Mouse (Mus musculus): ENCODE measurements around the gene Lyst. TPM values are rescaled to one million over a fixed set of nuclear protein-coding genes. Genes with fewer than 3 reads are reported as not detected.
A peak's percentile ranks its signal among the peaks of the same experiment; 100 is the strongest.

Lyst gene
- total and polyA plus RNA-seq, 2 experiments from 2014 or later, result 1.9 to 6.3 TPM

DNA sequence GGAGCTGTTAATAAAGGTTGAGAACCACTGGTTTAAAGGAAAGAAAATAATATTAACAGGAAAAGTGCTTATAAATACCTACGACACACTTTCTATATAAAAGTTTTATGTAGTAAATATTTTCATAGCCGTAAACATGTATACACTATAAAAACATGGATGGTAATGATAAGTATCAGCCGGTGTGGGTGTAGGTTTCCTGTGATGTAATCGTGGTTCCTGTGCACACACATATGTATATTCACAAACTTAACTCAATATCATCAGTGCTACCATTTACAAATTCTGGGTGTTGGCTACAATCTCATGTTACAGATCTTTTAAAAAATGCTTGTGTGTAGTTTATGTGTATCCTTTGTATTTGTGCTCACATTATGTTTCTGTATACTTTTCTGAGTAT lies 24.0 kb downstream of the Lyst start:
- Histone ChIP-seq H3K4me2 (ENCODE audit: low read depth, low read length) (no peak overlapping the region), H3K27me3 (ENCODE audit: control insufficient read depth, insufficient read depth, low read length) (no peaks in the 10 kb centered on the region), H3K9me3 (replicated peaks; ENCODE audit: control insufficient read depth, low read length) (no peaks in the 10 kb centered on the region), H3K4me3 (ENCODE audit: low read depth, low read length) (no peak overlapping the region), H3K36me3 (replicated peaks; ENCODE audit: control insufficient read depth, insufficient read depth, low read length) (peaks cover 16% of the 10 kb centered on the region; the same call in 1 of the 2 replicates), H3K27ac (ENCODE audit: low read depth) (no peak overlapping the region), H3K4me1 (ENCODE audit: control insufficient read depth, insufficient read depth) (no peaks in the 10 kb centered on the region), H3K9ac (replicated peaks; ENCODE audit: low read depth, low read length) (no peak overlapping the region)
- DNase-seq (ENCODE audit: low spot score) (no peak), ATAC-seq (ENCODE audit: insufficient read depth, low read depth) (no peak)
- 79% methylated on average over 4 of the region's 4 CpGs for WGBS
- TF ChIP-seq CTCF (IDR thresholded peaks at IDR 0.05; ENCODE audit: low read depth) (no peak), EP300 (IDR thresholded peaks at IDR 0.05; ENCODE audit: low read depth) (no peak)

DNA sequence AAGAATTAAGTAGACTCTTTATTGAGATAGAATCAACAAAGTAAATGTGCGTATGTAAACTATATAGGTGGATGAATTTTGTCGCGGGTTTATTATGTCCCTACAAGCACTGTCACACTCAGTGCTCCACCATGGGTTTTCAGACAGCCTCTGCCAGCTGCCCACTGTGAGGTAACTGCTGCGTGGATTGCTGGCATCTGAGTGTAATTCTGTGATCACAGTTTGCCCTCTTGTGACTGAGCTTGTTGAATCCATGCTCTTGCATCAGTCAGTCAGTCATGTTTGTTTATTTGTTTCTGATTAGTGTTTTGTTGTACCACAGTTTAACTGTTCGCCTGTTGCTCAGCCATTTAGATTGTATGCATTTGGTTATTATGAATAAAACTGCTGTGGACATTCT lies 31.3 kb downstream of the Lyst start:
- no peaks in the 10 kb centered on the region for H3K9me3 ChIP-seq (replicated peaks; ENCODE audit: control insufficient read depth, low read length)
- no peak overlapping the region for H3K4me2 ChIP-seq (ENCODE audit: low read depth, low read length)
- H3K4me3 ChIP-seq (ENCODE audit: low read depth, low read length), result no peak overlapping the region
- no peak overlapping the region for H3K27ac ChIP-seq (ENCODE audit: low read depth)
- no peak for DNase-seq (ENCODE audit: low spot score)
- no peak overlapping the region for H3K9ac ChIP-seq (replicated peaks; ENCODE audit: low read depth, low read length)
- no peak for ATAC-seq (ENCODE audit: insufficient read depth, low read depth)
- no peaks in the 10 kb centered on the region for H3K4me1 ChIP-seq (ENCODE audit: control insufficient read depth, insufficient read depth)
- H3K36me3 ChIP-seq (replicated peaks; ENCODE audit: control insufficient read depth, insufficient read depth, low read length), result peaks cover 13% of the 10 kb centered on the region; the same call in 1 of the 2 replicates
- TF ChIP-seq EP300 (IDR thresholded peaks at IDR 0.05; ENCODE audit: low read depth) (no peak), CTCF (IDR thresholded peaks at IDR 0.05; ENCODE audit: low read depth) (0 out of 2 replicates have a peak, but pooled peaks have one; percentile 15)
- H3K27me3 ChIP-seq (ENCODE audit: control insufficient read depth, insufficient read depth, low read length), result no peaks in the 10 kb centered on the region
- WGBS, result 78% methylated on average over 5 of the region's 5 CpGs

DNA sequence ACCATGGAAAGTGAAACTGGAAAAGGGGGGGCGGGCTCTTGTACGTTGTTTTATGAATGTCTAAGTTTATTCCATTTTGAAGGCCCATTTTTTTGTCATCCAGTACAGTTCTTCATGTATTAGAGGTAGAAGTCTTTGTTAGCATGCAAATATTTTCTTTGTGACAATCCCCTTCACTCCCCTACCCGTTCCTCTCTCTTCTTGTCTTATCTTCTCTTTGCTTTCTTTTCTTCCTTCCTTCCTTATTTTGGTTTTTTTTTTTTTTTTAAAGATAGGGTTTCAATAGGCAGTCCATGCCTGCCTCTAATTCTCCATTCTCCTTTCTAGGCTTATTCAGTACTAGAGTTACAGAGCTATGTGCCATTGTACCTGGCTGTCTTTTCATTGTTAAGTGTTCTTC lies 32.4 kb downstream of the Lyst start:
- TF ChIP-seq CTCF (IDR thresholded peaks at IDR 0.05; ENCODE audit: low read depth), result no peak
- TF ChIP-seq EP300 (IDR thresholded peaks at IDR 0.05; ENCODE audit: low read depth), result no peak

DNA sequence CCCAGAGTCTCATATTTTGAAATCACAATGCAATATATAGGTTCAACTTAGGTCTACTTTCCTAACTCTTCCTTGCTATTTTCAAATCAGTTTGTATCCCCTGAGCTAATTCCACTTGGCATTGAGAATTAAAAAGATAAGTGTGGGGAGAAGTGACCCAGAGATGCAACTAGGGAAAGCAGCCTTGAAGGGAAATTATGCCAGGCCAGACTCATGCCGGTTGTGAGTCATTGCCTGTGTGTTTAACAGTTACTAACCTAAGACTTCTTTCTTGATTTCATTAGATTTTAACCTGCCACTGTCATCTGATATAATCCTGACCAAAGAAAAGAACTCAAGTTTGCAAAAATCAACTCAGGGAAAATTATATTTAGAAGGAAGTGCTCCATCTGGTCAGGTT lies 43.5 kb downstream of the Lyst start:
- H3K4me2 ChIP-seq (ENCODE audit: low read depth, low read length), result no peak overlapping the region
- no peak for ATAC-seq (ENCODE audit: insufficient read depth, low read depth)
- H3K9ac ChIP-seq (replicated peaks; ENCODE audit: low read depth, low read length), result no peak overlapping the region
- DNase-seq (ENCODE audit: low spot score), result no peak
- TF ChIP-seq EP300 (IDR thresholded peaks at IDR 0.05; ENCODE audit: low read depth) (no peak), CTCF (IDR thresholded peaks at IDR 0.05; ENCODE audit: low read depth) (no peak)
- WGBS, result 63% methylated on average over 1 of the region's 1 CpGs
- H3K27me3 ChIP-seq (ENCODE audit: control insufficient read depth, insufficient read depth, low read length), result no peaks in the 10 kb centered on the region
- no peak overlapping the region for H3K4me3 ChIP-seq (ENCODE audit: low read depth, low read length)
- no peak overlapping the region for H3K27ac ChIP-seq (ENCODE audit: low read depth)
- no peaks in the 10 kb centered on the region for H3K9me3 ChIP-seq (replicated peaks; ENCODE audit: control insufficient read depth, low read length)
- peaks cover 26% of the 10 kb centered on the region for H3K36me3 ChIP-seq (replicated peaks; ENCODE audit: control insufficient read depth, insufficient read depth, low read length)
- no peaks in the 10 kb centered on the region for H3K4me1 ChIP-seq (ENCODE audit: control insufficient read depth, insufficient read depth)

More for the DNA sequence above, 32.4 kb downstream of the Lyst start:
- no peak overlapping the region for H3K9ac ChIP-seq (replicated peaks; ENCODE audit: low read depth, low read length)
- H3K4me2 ChIP-seq (ENCODE audit: low read depth, low read length), result no peak overlapping the region
- peaks cover 4% of the 10 kb centered on the region; the same call in 1 of the 2 replicates for H3K36me3 ChIP-seq (replicated peaks; ENCODE audit: control insufficient read depth, insufficient read depth, low read length)
- 72% methylated on average over 3 of the region's 3 CpGs for WGBS
- H3K9me3 ChIP-seq (replicated peaks; ENCODE audit: control insufficient read depth, low read length), result no peaks in the 10 kb centered on the region
- no peak overlapping the region for H3K4me3 ChIP-seq (ENCODE audit: low read depth, low read length)
- no peak overlapping the region for H3K27ac ChIP-seq (ENCODE audit: low read depth)
- DNase-seq (ENCODE audit: low spot score), result no peak
- H3K4me1 ChIP-seq (ENCODE audit: control insufficient read depth, insufficient read depth), result no peaks in the 10 kb centered on the region
- no peak for ATAC-seq (ENCODE audit: insufficient read depth, low read depth)
- H3K27me3 ChIP-seq (ENCODE audit: control insufficient read depth, insufficient read depth, low read length), result no peaks in the 10 kb centered on the region

- Histone ChIP-seq H3K27ac (ENCODE audit: low read depth) (no peak overlapping the region), H3K27me3 (ENCODE audit: control insufficient read depth, insufficient read depth, low read length) (no peaks in the 10 kb centered on the region), H3K4me2 (ENCODE audit: low read depth, low read length) (no peak overlapping the region), H3K9ac (replicated peaks; ENCODE audit: low read depth, low read length) (no peak overlapping the region), H3K9me3 (replicated peaks; ENCODE audit: control insufficient read depth, low read length) (no peaks in the 10 kb centered on the region), H3K4me1 (ENCODE audit: control insufficient read depth, insufficient read depth) (no peaks in the 10 kb centered on the region), H3K4me3 (ENCODE audit: low read depth, low read length) (no peak overlapping the region), H3K36me3 (replicated peaks; ENCODE audit: control insufficient read depth, insufficient read depth, low read length) (peaks cover 26% of the 10 kb centered on the region)
- 82% methylated on average over 7 of the region's 7 CpGs for WGBS
- TF ChIP-seq EP300 (IDR thresholded peaks at IDR 0.05; ENCODE audit: low read depth) (no peak), CTCF (IDR thresholded peaks at IDR 0.05; ENCODE audit: low read depth) (no peak)
- ATAC-seq (ENCODE audit: insufficient read depth, low read depth) (no peak), DNase-seq (ENCODE audit: low spot score) (no peak)
Observed at GRCm38 (mm10) chr13:13634706-13635105, 44.5 kb downstream of the Lyst start.

DNA sequence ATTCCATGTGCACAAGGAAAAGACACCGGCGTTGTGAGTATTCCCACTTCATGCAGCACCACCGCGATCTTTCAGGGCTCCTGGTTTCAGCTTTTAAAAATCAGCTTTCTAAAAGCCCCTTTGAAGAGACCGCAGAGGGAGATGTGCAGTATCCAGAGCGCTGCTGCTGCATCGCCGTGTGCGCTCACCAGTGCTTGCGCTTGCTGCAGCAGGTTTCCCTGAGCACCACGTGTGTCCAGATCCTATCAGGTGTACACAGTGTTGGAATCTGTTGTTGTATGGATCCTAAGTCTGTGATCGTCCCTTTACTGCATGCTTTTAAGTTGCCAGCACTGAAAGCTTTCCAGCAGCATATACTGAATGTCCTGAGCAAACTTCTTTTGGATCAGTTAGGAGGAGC lies 45.0 kb downstream of the Lyst start:
- Histone ChIP-seq H3K36me3 (replicated peaks; ENCODE audit: control insufficient read depth, insufficient read depth, low read length) (peaks cover 26% of the 10 kb centered on the region), H3K4me2 (ENCODE audit: low read depth, low read length) (no peak overlapping the region), H3K27ac (ENCODE audit: low read depth) (no peak overlapping the region), H3K9me3 (replicated peaks; ENCODE audit: control insufficient read depth, low read length) (no peaks in the 10 kb centered on the region), H3K4me3 (ENCODE audit: low read depth, low read length) (no peak overlapping the region), H3K4me1 (ENCODE audit: control insufficient read depth, insufficient read depth) (no peaks in the 10 kb centered on the region), H3K9ac (replicated peaks; ENCODE audit: low read depth, low read length) (no peak overlapping the region), H3K27me3 (ENCODE audit: control insufficient read depth, insufficient read depth, low read length) (no peaks in the 10 kb centered on the region)
- no peak for ATAC-seq (ENCODE audit: insufficient read depth, low read depth)
- TF ChIP-seq CTCF (IDR thresholded peaks at IDR 0.05; ENCODE audit: low read depth) (no peak), EP300 (IDR thresholded peaks at IDR 0.05; ENCODE audit: low read depth) (no peak)
- 85% methylated on average over 12 of the region's 12 CpGs for WGBS
- no peak for DNase-seq (ENCODE audit: low spot score)

Measured in heart, postnatal 0 days (tissue).